Mouse (Mus musculus): ENCODE data around the gene Nrbp1.
"Not testable (repeated sequence)": the region's sequence is repeated elsewhere in the genome, so short reads cannot be mapped to it uniquely, and the experiment has no call there.

Nrbp1 gene

DNA sequence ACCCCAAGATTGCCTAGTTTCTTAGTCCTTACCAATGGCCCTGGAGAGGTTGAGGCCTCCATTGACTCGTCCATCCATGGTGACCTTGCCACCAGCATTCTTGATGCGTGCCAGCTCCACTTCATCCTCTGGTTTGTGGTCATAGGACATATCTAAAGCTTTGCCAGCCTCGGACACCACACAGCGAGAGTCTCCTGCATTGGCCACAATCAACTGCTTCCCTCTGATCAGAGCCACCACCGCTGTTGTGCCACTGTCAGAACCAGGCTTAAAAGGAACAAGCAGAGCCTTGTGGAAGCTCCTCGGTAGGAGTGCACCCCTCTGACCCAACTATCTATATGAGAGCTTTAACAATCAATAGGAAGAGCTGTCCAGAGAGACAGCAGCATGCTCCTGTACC lies 36.2 kb upstream of the Nrbp1 start:
- no peak for DNase-seq (ENCODE audit: low spot score in 2 of 2)

DNA sequence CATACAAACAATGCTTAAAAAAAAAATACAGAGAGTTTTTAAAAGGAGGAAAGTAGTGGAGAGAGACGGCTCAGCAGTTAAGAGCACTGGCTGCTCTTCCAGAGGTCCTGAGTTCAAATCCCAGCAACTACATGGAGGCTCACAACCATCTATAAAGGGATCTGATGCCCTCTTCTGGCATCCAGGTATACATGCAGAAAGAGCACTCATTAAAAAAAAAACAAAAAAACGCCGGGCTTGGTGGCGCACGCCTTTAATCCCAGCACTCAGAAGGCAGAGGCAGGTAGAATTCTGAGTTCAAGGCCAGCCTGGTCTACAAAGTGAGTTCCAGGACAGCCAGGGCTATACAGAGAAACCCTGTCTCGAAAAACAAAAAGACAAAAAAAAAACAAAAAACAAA lies 24.1 kb upstream of the Nrbp1 start:
- DNase-seq (ENCODE audit: low spot score in 2 of 2) = not testable (repeated sequence)

DNA sequence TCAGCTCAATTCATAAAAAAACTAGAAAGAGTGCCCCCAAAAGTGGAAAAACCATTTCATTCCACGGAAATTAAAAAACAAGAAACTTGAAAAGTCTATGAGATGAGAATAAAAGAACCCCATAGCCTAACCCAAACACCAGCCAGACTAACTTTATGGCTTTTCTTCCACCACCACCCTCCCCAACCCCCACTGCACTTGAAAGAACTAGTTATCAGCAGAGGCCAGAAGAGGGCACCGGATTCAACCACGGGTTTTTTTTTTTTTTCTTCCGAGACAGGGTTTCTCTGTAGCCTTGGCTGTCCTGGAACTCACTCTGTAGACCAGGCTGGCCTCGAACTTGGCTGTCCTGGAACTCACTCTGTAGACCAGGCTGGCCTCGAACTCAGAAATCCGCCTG lies 22.4 kb upstream of the Nrbp1 start:
- DNase-seq (ENCODE audit: low spot score in 2 of 2) = peak in 1 of 2 experiments; percentile 72

DNA sequence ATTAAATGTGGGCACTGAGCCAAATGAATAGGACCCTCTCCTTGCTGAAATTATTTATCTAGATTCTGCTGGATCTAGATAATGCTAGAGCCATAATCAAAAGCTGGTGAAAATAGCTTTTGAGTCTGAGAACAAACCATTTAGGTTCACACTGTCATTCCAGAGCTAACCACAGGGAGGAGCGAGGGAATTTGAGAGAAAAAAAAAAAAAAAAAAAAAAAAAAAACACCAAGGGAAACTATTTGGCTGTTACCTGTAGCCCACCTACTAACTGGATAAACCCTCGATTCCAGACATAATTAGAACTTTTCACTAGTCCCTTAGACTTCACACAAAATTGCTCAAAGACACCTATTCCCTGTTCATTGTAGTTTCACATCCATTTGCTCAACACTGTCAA lies 21.6 kb upstream of the Nrbp1 start:
- peak in 1 of 2 experiments; percentile 52 for DNase-seq (ENCODE audit: low spot score in 2 of 2)

DNA sequence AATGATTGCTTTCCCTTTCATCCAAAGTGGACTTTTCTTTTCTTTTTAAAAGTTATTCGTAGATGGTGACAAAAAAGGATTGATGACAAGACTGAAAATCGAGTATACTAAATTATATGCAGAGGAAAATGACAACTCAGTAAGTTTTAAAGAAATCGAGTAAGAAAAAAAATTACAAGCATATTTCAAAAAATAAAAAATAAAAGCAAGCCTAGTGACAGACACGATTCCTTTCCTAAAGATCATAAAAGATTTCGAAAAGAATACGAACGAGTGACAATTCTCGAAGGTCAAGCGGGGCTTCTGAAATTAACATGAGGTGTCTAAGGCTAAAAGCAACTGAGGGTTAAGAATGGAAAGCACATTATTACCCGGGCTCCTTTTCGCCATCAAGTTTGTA lies 21.2 kb upstream of the Nrbp1 start:
- DNase-seq (ENCODE audit: low spot score in 2 of 2) = no peak

DNA sequence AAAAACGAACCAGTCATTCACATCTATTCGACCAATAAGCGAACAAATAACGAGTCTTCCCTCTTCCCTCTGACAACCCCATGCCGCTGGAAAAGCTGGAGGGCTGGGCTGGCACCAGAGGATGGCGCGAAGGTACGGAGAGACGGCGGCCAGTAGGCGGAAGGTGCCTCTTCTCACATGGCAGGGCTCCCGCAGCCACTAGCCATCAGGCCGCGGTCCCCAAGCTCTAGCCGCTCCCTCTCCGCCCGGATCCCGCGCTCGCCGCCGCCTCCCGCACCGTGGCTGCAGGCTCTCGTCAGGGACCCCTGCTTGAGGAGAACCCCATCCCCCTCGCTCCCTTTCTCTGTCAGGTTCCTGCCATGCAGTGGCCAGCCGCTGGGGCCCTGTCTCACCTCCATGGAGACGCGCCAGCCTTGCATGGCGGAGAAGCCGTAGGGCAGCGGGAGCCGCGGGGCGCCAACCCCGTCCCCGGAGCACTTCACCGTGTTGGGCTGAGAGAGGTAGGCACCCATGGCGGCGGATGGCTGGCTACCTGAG lies 20.7 kb upstream of the Nrbp1 start:
- DNase-seq (ENCODE audit: low spot score in 2 of 2) = no peak

DNA sequence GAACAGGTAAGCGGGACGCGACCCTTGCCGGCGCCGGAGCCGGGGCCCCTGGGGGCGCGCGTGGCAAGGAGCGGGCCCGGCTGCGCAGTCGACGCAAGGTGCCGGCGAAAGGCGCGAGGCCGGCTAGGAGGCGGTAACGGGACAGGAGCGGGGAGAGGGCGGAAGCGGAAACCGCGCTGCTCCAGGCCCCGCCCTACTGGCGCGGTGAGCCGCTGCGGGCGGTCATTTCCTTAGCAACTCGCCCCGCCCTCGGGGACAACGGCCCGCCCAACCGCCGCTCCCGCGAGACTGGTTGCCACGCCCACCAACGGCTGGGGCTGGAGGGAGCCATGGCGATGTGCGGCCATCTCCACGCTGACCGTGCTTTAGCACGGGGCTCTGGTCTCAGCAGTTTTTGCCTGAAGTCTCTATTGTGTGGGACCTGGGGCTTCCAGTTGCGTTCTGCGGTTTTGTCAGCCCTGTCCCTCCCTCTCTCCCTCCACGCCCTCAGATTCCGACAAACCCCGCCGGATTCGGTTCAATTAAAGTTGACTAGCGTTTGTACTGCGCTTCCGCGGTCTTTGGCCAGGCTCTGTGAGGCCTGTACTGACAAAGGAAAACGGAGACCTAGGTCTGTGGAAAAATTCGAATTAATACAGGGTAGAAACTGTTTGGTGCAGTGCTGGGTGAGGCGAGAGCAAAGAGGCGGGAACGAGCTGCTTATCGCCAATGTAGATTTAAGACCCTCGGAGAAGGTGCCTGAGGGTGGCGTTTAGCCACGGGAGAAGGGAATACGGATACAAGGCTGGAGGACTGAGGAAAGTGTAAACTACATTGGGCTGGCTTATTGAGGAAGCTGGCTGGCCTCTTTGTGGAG lies 20.0 kb upstream of the Nrbp1 start, which contains the start of gene Ppm1g:
TSS of gene Ppm1g (minus strand) at position 240 of the 856 bp plus-strand sequence.
- peak; percentile 99 for DNase-seq (ENCODE audit: low spot score in 2 of 2)

DNA sequence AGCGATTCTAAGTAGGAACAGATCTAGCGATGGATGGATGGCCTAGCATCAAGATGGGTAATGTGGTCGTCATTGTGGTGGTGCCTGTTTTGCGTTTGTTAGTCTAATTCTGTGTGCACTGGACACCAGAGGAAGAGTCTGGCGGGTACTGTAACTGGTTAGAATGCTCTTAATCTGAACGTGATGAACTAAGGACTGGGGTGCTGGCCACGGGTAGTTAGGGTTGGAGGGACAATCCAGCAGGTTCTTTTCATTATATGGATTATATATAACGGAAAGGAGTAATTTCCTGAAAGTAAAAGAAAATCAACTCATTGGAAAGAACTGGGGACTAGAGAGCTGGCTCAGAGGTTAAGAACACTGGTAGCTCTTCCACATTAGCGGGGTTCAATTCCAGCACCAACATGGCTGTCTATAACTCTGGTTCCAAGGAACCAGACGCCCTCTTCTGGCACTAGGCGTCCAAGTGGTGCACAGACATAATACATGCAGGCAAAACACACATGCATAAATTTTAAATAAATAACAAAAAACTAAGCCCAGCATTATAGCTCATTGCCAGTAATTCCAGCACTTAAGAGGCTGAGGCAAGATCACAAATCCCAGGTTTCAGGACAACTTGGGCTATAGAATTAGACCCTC lies 19.2 kb upstream of the Nrbp1 start:
- DNase-seq (ENCODE audit: low spot score in 2 of 2) = peak in 1 of 2 experiments; percentile 69

DNA sequence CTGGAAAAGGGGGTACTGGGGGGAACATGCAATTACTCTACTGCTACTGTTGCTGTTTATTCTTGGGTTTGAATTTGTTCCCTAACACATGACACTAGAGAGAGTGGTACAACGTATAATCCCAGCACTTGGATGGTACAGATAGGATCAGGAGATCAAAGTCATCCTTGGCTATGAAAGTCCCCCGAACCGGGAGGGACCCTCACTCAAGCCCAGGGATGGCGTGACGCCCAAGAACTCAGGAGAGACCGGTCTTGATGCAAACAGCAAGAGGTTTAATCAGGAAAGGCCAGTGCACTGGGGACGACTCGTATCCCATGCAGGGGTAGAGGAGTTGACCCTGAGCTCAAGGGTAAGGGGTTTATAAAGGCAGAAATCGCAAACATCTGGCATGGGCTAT lies 18.0 kb upstream of the Nrbp1 start:
- no peak for DNase-seq (ENCODE audit: low spot score in 2 of 2)

DNA sequence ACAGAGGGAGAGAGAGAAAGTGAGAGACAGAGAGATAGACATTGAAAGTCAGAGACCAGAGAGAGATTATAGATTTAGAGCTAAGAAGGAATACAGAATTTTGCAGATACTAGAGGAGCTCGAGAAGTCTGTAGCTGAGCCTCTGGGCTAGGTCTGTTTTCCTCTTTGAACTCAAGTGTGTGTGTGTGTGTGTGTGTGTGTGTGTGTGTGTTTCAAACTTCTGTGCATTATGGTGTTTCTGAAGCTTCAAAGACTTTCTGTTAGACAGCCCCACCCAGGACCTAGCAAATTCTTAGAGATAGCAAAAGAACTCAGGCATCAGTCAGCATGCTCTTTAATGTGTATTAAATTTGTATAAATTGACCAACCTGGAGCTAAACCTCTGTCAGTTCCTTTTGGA lies 14.0 kb upstream of the Nrbp1 start:
- no peak for DNase-seq (ENCODE audit: low spot score in 2 of 2)

DNA sequence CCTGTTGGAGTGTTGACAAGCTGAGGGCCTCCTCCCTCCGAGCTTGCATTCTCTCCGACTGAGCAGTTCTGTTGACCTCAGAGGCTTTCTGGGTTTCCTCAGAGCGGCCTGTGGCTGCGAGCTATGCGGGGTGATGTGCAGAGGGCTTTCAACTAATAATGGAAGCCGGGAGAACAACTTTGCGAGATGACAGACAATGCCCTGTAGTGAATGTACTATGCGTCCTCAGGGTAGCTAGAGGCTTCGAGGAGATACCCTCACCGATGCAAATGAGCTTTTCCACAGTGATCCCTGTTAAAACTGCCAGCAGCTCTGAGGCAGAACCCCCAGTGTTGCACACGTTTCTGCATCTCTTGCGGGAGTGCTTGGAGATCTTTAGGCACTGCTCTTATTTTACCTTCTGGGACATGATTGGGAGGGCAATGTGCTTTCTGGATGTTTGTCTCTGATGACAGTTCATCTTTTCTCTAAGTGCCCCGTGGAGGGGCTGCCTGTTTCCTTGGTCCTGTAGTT lies 914 bp downstream of the Nrbp1 start:
- no peak for DNase-seq (ENCODE audit: low spot score in 2 of 2)

DNA sequence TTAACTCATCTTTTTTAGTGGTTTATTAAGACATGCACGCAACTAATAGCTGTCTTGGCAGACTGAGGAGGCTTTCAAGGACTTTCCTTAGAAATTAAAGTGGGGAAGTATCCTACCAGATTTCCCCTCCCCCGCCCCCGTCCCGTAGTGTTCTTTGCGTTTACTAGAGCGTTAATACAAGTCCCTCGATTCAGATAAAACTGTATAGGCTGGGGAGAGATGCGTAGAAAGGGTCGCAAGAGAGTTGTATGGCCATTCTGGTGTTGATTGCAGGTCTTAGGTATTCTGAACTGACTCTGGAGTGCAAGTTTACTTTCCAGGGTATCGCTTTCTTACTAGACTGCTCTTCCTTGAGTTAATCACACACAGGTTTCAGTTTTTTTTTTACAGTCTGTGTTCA lies 1.5 kb downstream of the Nrbp1 start:
- DNase-seq (ENCODE audit: low spot score in 2 of 2) = no peak

DNA sequence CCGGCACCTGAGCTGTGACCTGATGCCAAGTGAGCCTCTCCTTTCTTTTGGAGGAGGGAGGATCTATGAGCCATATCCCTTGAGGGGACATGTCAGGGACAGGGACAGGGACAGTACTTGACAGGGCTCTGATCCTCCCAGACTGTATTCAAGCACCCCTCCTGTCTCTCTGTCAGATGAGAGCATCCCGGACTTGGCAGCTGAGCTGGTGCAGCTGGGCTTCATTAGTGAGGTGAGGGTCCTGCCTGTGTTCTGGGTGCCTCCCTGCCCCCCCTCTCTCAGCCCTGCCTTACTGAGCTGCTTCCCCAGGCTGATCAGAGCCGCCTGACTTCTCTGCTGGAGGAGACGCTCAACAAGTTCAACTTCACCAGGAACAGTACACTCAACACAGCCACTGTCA lies 10.1 kb downstream of the Nrbp1 start:
- DNase-seq (ENCODE audit: low spot score in 2 of 2) = no peak

DNA sequence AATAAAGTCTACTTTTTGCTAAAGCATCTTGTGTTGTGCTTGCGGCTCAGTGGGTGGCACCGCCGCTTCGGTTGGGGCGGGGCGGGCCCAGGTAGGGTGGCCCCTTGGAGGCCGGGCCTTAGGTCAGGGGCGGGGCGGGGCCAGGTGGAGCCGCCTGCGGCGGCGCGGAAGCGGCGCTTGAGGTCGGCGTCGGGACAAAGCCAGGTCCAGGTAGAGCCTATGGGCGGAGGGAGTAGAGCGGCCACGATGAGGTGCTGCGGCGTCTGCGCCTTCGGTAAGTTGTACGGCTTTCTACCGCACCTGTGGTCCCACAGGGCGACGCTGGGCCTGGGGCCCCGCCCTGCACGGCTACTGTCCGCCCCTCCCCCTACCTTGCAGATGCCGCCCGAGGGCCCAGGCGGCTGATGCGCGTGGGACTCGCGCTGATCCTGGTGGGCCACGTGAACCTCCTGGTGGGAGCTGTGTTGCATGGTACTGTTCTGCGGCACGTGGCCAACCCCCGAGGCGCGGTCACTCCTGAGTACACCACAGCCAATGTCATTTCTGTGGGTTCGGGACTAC lies 11.0 kb downstream of the Nrbp1 start, which contains the start of gene Krtcap3:
TSS of gene Krtcap3 (plus strand) at position 151 of the 561 bp plus-strand sequence.
- peak in 1 of 2 experiments; percentile 38 for DNase-seq (ENCODE audit: low spot score in 2 of 2)

DNA sequence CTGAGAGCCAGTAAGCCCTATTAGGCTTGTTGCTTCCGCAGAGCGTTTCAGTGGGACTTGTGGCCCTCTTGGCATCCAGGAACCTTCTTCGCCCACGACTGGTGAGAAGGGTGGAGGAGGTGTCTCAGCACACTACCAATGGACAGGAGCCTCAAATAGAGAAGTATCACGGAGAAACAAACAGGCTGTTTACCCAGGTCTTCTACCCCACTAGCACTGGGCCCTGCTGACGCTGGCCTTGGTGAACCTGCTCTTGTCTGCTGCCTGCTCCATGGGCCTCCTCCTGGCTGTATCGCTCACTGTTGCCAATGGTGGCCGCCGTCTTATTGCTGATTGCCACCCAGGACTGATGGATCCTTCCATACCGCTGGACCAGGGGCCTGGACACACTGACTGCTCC lies 11.5 kb downstream of the Nrbp1 start:
- no peak for DNase-seq (ENCODE audit: low spot score in 2 of 2)

DNA sequence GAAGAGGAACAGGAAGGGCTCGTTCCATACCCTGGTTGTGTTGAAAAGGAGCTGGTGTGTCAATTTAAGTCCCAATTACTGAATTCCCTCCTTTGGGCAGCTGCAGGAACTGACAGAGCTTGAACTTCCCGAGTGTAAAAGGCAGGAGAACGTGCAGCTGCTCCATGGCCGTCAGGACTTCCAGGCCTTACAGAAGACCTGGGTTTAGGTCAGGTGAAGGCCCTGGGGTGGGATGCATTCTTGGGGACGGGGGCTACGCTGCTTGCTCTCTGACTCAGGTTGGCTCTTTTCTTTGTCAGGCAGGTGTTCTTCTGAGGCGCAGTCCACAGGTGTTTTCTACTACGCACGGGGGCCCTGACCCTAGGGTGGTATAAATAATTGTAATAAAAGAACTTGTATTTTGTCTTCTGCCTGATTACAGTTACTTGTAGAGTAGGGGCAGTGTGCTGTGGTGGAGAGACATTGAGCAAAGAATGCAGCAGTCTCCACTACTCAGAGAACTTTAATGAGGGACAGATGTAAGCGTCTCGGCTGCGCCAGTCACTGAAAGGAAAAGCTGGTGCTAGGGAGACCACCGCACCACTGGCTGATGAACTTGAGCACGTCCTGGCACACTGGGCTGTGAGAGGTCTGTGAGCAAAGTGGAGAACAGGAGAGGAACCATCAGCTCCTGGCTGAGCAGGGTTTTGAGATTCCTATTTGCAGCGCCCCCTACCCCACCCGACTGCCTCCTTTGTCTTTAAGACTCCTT lies 12.3 kb downstream of the Nrbp1 start:
- no peak for DNase-seq (ENCODE audit: low spot score in 2 of 2)

DNA sequence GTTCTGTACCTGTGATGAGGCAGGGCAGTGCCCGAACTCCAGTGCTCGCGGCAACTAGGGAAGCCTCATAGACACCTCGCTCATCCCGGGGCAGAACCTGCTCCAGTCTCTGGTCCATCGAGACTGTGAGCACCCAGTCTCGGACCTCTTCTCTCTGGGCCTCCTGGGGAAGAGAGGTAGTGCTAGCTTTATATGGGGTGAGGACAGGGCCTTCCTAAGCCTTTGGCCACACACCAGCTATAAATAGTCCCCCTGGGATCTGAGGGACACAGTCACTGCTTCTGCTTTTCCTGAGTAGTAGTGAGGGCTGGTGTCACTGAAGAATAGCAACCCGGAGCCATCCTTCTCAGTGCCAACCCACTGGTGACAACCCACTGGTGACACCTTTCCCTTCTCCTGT lies 13.1 kb downstream of the Nrbp1 start:
- no peak for DNase-seq (ENCODE audit: low spot score in 2 of 2)

DNA sequence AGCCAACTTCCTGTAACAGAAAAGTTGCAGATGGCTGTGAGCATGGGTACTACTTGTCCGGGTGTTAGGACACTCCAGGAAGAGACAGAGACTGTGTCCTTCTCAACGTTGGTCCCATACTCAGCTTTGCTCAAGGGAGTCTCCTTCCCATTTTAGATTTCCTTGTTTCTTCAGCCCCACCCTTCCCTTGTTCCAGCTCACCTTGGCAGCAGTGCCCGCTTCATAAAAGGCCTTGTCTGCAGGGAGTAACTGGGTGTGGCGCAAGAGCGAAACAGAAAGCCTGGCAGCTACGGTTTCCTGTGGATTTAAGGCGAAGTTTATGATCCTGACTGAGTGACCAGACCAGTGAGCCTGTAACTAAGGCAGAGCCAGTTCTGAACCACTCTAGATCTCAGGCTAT lies 13.8 kb downstream of the Nrbp1 start:
- no peak for DNase-seq (ENCODE audit: low spot score in 2 of 2)

DNA sequence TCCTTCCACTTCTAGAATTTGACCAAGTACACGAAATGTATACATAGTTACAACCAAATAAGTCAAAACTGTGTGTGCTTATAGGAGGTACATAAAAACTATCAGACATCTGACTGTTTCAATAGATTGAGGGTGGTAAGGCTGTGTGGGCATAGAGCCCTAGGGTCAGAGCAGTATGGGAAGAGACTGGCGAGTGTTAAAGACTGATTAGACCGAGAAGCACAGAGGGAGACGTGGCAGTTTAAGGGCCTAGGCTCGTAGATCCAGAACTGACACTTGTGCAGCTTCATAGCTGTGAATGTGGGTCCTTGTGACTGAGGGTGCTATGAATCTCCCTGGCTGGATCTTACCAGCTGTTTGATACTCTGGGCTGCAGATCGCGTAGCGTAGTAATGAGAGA lies 14.2 kb downstream of the Nrbp1 start:
- no peak for DNase-seq (ENCODE audit: low spot score in 2 of 2)

DNA sequence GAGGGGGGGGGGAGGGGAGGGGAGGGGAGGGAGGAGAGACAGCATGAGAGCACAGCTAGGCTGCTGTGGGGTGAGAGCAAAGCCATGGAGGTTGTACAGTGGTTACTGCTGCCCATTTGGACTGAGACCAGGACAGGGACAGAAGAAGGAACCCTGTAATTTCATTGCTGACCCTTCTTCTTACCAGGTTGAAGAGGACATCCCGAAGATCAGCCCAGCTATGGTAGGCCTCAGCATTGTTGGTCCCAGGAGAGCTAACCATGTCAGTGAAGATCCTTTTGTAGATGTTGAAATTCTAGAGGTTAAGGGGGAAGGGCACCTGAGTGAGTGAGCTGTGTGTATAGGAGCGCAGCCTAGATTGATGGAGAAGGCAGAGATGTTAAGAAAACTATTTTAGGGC lies 14.7 kb downstream of the Nrbp1 start:
- DNase-seq (ENCODE audit: low spot score in 2 of 2) = no peak

DNA sequence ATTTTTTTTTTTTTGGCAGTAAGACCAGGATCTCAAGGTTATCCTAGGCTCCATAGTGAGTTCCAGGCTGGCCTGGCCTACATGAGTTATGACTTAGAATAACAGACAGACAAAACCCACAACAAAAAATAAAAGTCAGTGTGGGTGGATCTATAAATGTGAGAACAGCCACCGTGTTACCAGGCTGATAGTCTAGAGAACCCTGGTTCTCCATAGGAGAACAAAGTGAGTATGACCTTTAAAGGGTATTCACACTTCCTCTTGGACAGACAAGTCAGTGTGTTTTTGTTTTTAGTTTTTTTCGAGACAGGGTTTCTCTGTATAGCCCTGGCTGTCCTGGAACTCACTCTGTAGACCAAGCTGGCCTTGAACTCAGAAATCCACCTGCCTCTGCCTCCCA lies 15.3 kb downstream of the Nrbp1 start:
- no peak for DNase-seq (ENCODE audit: low spot score in 2 of 2)

DNA sequence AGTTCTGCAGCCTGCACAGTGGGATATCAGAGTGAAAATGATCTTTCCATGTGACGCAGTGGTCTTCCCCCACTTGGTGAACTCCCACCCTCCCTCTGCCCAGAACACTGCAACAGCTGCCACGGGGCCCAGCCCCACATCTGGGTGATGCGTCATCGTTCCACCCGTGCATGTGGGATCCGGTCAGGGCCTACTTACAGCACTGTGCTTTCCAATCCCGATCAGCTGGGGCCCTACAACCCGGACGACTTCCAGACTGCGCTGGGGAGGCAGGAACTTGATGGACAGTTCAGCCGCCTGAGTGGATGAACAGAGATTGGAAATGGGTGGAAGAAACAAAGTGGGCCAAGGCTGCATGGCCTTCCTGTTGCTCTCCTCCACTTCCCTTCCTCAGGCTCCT lies 17.0 kb downstream of the Nrbp1 start:
- DNase-seq (ENCODE audit: low spot score in 2 of 2) = no peak
